Mouse (Mus musculus) embryonic facial prominence, embryonic 11.5 days (tissue): ENCODE data around the gene Hist2h2ac. TPM values are rescaled to one million over a fixed set of nuclear protein-coding genes. Genes with fewer than 3 reads are reported as not detected.

Experiments used
- ATAC-seq: fragments of 200-750 bp; cut with Nextera tagmentation; replicated peaks from 2 replicates; pipeline ENCODE4 v1.8.0; 2017; ENCODE audit warnings: low read depth; ENCODE audit not compliant: insufficient number of reproducible peaks, low FRiP score, low TSS enrichment
- DNase-seq: peaks from one replicate; pipeline ENCODE4 v3.0.0-alpha.2; 2015; ENCODE audit warnings: low spot score
- H3K27ac ChIP-seq: fragments of 300-500 bp; sonication (generic); replicated peaks from 2 replicates; pipeline ENCODE4 v1.5.1; 2014; ENCODE audit warnings: mild to moderate bottlenecking, low read depth, low read length, control low read depth
- H3K27me3 ChIP-seq: fragments of 300-500 bp; sonication (generic); 2 replicates; pipeline ENCODE4 v1.6.1; 2014; ENCODE audit warnings: mild to moderate bottlenecking, low read length, moderate library complexity, mixed read lengths; ENCODE audit not compliant: control insufficient read depth, insufficient read depth
- H3K36me3 ChIP-seq: fragments of 300-500 bp; sonication (generic); replicated peaks from 2 replicates; pipeline ENCODE4 v1.6.1; 2014; ENCODE audit warnings: low read depth, mild to moderate bottlenecking, low read length, moderate library complexity, mixed read lengths; ENCODE audit not compliant: control insufficient read depth, insufficient read depth
- H3K4me1 ChIP-seq: fragments of 300-500 bp; sonication (generic); 2 replicates; pipeline ENCODE4 v1.6.1; 2014; ENCODE audit warnings: low read length, mixed read lengths; ENCODE audit not compliant: control insufficient read depth, insufficient read depth
- H3K4me2 ChIP-seq: fragments of 300-500 bp; sonication (generic); 2 replicates; pipeline ENCODE4 v1.6.1; 2014; ENCODE audit warnings: low read depth, mild to moderate bottlenecking, control low read depth, low read length, moderate library complexity
- H3K4me3 ChIP-seq: fragments of 300-500 bp; sonication (generic); 2 replicates; pipeline ENCODE4 v1.5.1; 2014; ENCODE audit warnings: low read depth, low read length, control low read depth
- H3K9ac ChIP-seq: fragments of 300-500 bp; sonication (generic); replicated peaks from 2 replicates; pipeline ENCODE4 v1.6.1; 2014; ENCODE audit warnings: mild to moderate bottlenecking, control low read depth, low read length
- H3K9me3 ChIP-seq: fragments of 300-500 bp; sonication (generic); replicated peaks from 2 replicates; pipeline ENCODE4 v1.6.1; 2016; ENCODE audit warnings: mild to moderate bottlenecking, low read length, inconsistent platforms, mixed read lengths; ENCODE audit not compliant: control insufficient read depth
- WGBS: fragments of 180-500 bp; shearing (Covaris S2); extraction: QIAGEN DNeasy Blood & Tissue Kit; methylation state at CpG from one replicate; pipeline ENCODE4 v1.1.7; 2014; 5-methylcytosine and 5-hydroxymethylcytosine counted together
- polyA plus RNA-seq: library from polyadenylated mRNA; unstranded; fragments of >200 nt; fragmentation: Nextera tagmentation; extraction: Ambion mirVana; gene quantifications from 2 replicates; pipeline ENCODE4 v1.2.1, GENCODE M21; 2014

Hist2h2ac gene
- polyA plus RNA-seq, 1 experiment from 2014 or later: 15.5 TPM

GRCm38 (mm10) chr3:96255926-96256593 is 35.4 kb upstream of the Hist2h2ac start:
- Histone ChIP-seq H3K36me3 (no peaks in the 10 kb centered on the region), H3K4me3 (no peak overlapping the region), H3K27me3 (no peaks in the 10 kb centered on the region), H3K4me2 (no peak overlapping the region), H3K9me3 (no peaks in the 10 kb centered on the region), H3K4me1 (no peaks in the 10 kb centered on the region), H3K9ac (no peak overlapping the region), H3K27ac (no peak overlapping the region)
- WGBS: 83% methylated on average over 5 of the region's 5 CpGs
- ATAC-seq: no peak
- no peak for DNase-seq

GRCm38 (mm10) chr3:96254683-96255355 is 34.1 kb upstream of the Hist2h2ac start:
- Histone ChIP-seq H3K27me3 (no peaks in the 10 kb centered on the region), H3K4me3 (no peak overlapping the region), H3K27ac (no peak overlapping the region), H3K9me3 (no peaks in the 10 kb centered on the region), H3K36me3 (no peaks in the 10 kb centered on the region), H3K9ac (no peak overlapping the region), H3K4me1 (no peaks in the 10 kb centered on the region), H3K4me2 (no peak overlapping the region)
- ATAC-seq (no peak), DNase-seq (peak; percentile 49)
- WGBS: 55% methylated on average over 10 of the region's 10 CpGs

GRCm38 (mm10) chr3:96251787-96252186 is 31.1 kb upstream of the Hist2h2ac start:
- H3K9ac ChIP-seq: no peak overlapping the region
- DNase-seq (no peak), ATAC-seq (no peak)
- no peak overlapping the region for H3K4me2 ChIP-seq
- WGBS: 82% methylated on average over 3 of the region's 3 CpGs
- H3K4me1 ChIP-seq: no peaks in the 10 kb centered on the region
- H3K36me3 ChIP-seq: no peaks in the 10 kb centered on the region
- H3K9me3 ChIP-seq: no peaks in the 10 kb centered on the region
- no peak overlapping the region for H3K4me3 ChIP-seq
- no peaks in the 10 kb centered on the region for H3K27me3 ChIP-seq
- H3K27ac ChIP-seq: no peak overlapping the region

- Histone ChIP-seq H3K4me1 (no peaks in the 10 kb centered on the region), H3K9me3 (no peaks in the 10 kb centered on the region), H3K27me3 (no peaks in the 10 kb centered on the region), H3K4me2 (no peak overlapping the region), H3K9ac (no peak overlapping the region), H3K4me3 (no peak overlapping the region), H3K36me3 (no peaks in the 10 kb centered on the region), H3K27ac (no peak overlapping the region)
- DNase-seq: no peak
- no peak for ATAC-seq
- 59% methylated on average over 3 of the region's 3 CpGs for WGBS
These were observed 30.2 kb upstream of the Hist2h2ac start for GRCm38 (mm10) chr3:96250890-96251289.

- Histone ChIP-seq H3K4me1 (no peaks in the 10 kb centered on the region; the same call in 1 of the 2 replicates), H3K4me2 (peak overlapping the region; percentile 23), H3K9me3 (no peaks in the 10 kb centered on the region), H3K27me3 (no peaks in the 10 kb centered on the region), H3K4me3 (peak overlapping the region; percentile 48; the same call in 1 of the 2 replicates), H3K9ac (no peak overlapping the region), H3K36me3 (no peaks in the 10 kb centered on the region), H3K27ac (0 out of 2 replicates have a peak overlapping the region, but pooled peaks have one; percentile 28)
- ATAC-seq (no peak), DNase-seq (no peak)
- 57% methylated on average over 4 of the region's 4 CpGs for WGBS
These were observed 28.3 kb upstream of the Hist2h2ac start for GRCm38 (mm10) chr3:96249034-96249345.

- Histone ChIP-seq H3K4me2 (peak overlapping the region; percentile 52), H3K9me3 (no peaks in the 10 kb centered on the region), H3K36me3 (no peaks in the 10 kb centered on the region), H3K4me3 (peak overlapping the region; percentile 48), H3K9ac (peak overlapping the region; percentile 37; the same call in 1 of the 2 replicates), H3K4me1 (no peaks in the 10 kb centered on the region; the same call in 1 of the 2 replicates), H3K27ac (0 out of 2 replicates have a peak overlapping the region, but pooled peaks have one; percentile 28), H3K27me3 (no peaks in the 10 kb centered on the region)
- DNase-seq (peak; percentile 54), ATAC-seq (no peak)
- WGBS: 52% methylated on average over 6 of the region's 6 CpGs
These were observed 27.7 kb upstream of the Hist2h2ac start for GRCm38 (mm10) chr3:96248141-96249033.

GRCm38 (mm10) chr3:96247356-96248140 is 26.9 kb upstream of the Hist2h2ac start:
- ATAC-seq (no peak), DNase-seq (peak; percentile 56)
- Histone ChIP-seq H3K9me3 (no peaks in the 10 kb centered on the region), H3K27me3 (no peaks in the 10 kb centered on the region), H3K4me2 (peak overlapping the region; percentile 52), H3K9ac (peak overlapping the region; percentile 65), H3K4me1 (no peaks in the 10 kb centered on the region; the same call in 1 of the 2 replicates), H3K4me3 (peak overlapping the region; percentile 48), H3K36me3 (no peaks in the 10 kb centered on the region), H3K27ac (peak overlapping the region; percentile 72)
- WGBS: 2% methylated on average over 11 of the region's 11 CpGs
